Mouse (Mus musculus) olfactory bulb, adult 2 months (tissue): ENCODE results near the gene Rtkn2.

Experiments
- CTCF ChIP-seq: fragments of 200-500 bp; IDR thresholded peaks from 2 replicates; pipeline ENCODE4 v1.5.1; 2012; ENCODE audit warnings: low read depth, mild to moderate bottlenecking, low read length, moderate library complexity; ENCODE audit not compliant: insufficient read depth
- POLR2A ChIP-seq: fragments of 200-500 bp; IDR thresholded peaks from 2 replicates; pipeline ENCODE4 v1.6.1; 2012; ENCODE audit warnings: mild to moderate bottlenecking, low read depth, low read length, moderate library complexity; ENCODE audit not compliant: insufficient read depth

GRCm38 (mm10) chr10:67937775-67938174 is 41.6 kb upstream of the Rtkn2 start:
- TF ChIP-seq CTCF (no peak), POLR2A (no peak)
